11 mouse cellular contexts compared by ENCODE assay signal in genomic region chr12:117820859-117821221, GRCm38 (mm10). TPM values are rescaled to one million over a fixed set of nuclear protein-coding genes. Genes with fewer than 3 reads are reported as not detected.
DNase-seq lines count a peak whose midpoint lies in the region; ATAC-seq lines count a peak whose summit lies in the region.
"Had no signal": no experiment of that assay in that cellular context is flagged by ENCODE, and none has a peak within 500 bp of the region (broad histone marks: within the 10 kb centered on the region; RNA-seq: fewer than 3 reads in every experiment).

No protein-coding gene starts in this region.

- no peak overlapping the region for H3K4me2 ChIP-seq in forebrain, embryonic 15.5 days (replicated peaks)
- no peak overlapping the region for H3K4me2 ChIP-seq in forebrain, embryonic 13.5 days
- H3K4me2 ChIP-seq in lung, embryonic 15.5 days, result no peak overlapping the region

- peaks cover 15% of the 10 kb centered on the region; the same call in 1 of the 2 replicates for H3K27me3 ChIP-seq in forebrain, embryonic 15.5 days
- peaks cover 32% of the 10 kb centered on the region for H3K27me3 ChIP-seq in forebrain, embryonic 13.5 days
- H3K27me3 ChIP-seq in lung, embryonic 15.5 days, result no peaks in the 10 kb centered on the region

- H3K27ac ChIP-seq in forebrain, embryonic 15.5 days (replicated peaks), result no peak overlapping the region
- H3K27ac ChIP-seq in forebrain, embryonic 13.5 days, result no peak overlapping the region
- H3K27ac ChIP-seq in lung, embryonic 15.5 days, result no peak overlapping the region

- no peak for DNase-seq in lung, postnatal 36 days
- peak; percentile 29 for DNase-seq in adipocyte (ENCODE audit: low spot score)
- peak; percentile 32 to 40 for DNase-seq in natural killer cell, adult 2 months (ENCODE audit: low spot score in 2 of 2)
- no peak for DNase-seq in ovary, adult 18-20 months (ENCODE audit: low spot score)
- DNase-seq: cerebellum, adult 11 months; layer of hippocampus, postnatal 36 days; right cerebral cortex, postnatal 4 days had no signal

- no peaks in the 10 kb centered on the region for H3K36me3 ChIP-seq in forebrain, embryonic 15.5 days
- no peaks in the 10 kb centered on the region for H3K36me3 ChIP-seq in forebrain, embryonic 13.5 days (ENCODE audit: poor library complexity, severe bottlenecking)
- H3K36me3 ChIP-seq in lung, embryonic 15.5 days, result no peaks in the 10 kb centered on the region

- H3K9me3 ChIP-seq in forebrain, embryonic 15.5 days, result no peaks in the 10 kb centered on the region
- no peaks in the 10 kb centered on the region for H3K9me3 ChIP-seq in forebrain, embryonic 13.5 days (replicated peaks)
- no peaks in the 10 kb centered on the region for H3K9me3 ChIP-seq in lung, embryonic 15.5 days

- H3K4me1 ChIP-seq in forebrain, embryonic 15.5 days, result no peaks in the 10 kb centered on the region
- H3K4me1 ChIP-seq in forebrain, embryonic 13.5 days, result no peaks in the 10 kb centered on the region
- no peaks in the 10 kb centered on the region for H3K4me1 ChIP-seq in lung, embryonic 15.5 days

- peak; percentile 41; the same call in 1 of the 2 replicates for ATAC-seq in forebrain, embryonic 15.5 days (replicated peaks)
- ATAC-seq in forebrain, embryonic 13.5 days, result no peak
- 0 out of 2 replicates have a peak, but pooled peaks have one; percentile 3 for ATAC-seq in lung, embryonic 15.5 days (ENCODE audit: borderline replicate concordance, extremely low read depth, low FRiP score, low TSS enrichment)
- ATAC-seq in erythroblast, adult 5-6 weeks (replicated peaks; ENCODE audit: low FRiP score, poor library complexity, severe bottlenecking), result no peak

- H3K4me3 ChIP-seq in forebrain, embryonic 15.5 days, result no peak overlapping the region
- no peak overlapping the region for H3K4me3 ChIP-seq in forebrain, embryonic 13.5 days
- no peak overlapping the region for H3K4me3 ChIP-seq in lung, embryonic 15.5 days

- no peak overlapping the region for H3K9ac ChIP-seq in forebrain, embryonic 15.5 days (replicated peaks)
- no peak overlapping the region for H3K9ac ChIP-seq in forebrain, embryonic 13.5 days
- no peak overlapping the region for H3K9ac ChIP-seq in lung, embryonic 15.5 days

RNA-seq across cellular contexts. Expression of gene Cdca7l, which starts 16.8 kb away (rescaled TPM):
- 11.6 and 13.9 TPM in 2 replicates for polyA plus RNA-seq in forebrain, embryonic 15.5 days (2015; fragmentation: Nextera tagmentation; extraction: Ambion mirVana)
- polyA plus RNA-seq in forebrain, embryonic 13.5 days (2015; fragmentation: Nextera tagmentation; extraction: Ambion mirVana), result 20.4 and 27.0 TPM in 2 replicates
- 59.9 and 65.0 TPM in 2 replicates for polyA plus RNA-seq in lung, embryonic 15.5 days (2015; fragmentation: Nextera tagmentation; extraction: Ambion mirVana)
- total RNA-seq in erythroblast, adult 5-6 weeks (2015; ENCODE audit: low replicate concordance), result 8.4 and 13.4 TPM in 2 replicates
- total RNA-seq in erythroblast, adult 5-6 weeks (2017; ENCODE audit: low replicate concordance), result 19.7 and 38.7 TPM in 2 replicates

Comparison
In these comparisons a context has a peak if more than half of its experiments do, and no peak if none do; other contexts are left out.
1. ATAC-seq: peak in forebrain, embryonic 15.5 days (single experiment) and lung, embryonic 15.5 days (single experiment); none in forebrain, embryonic 13.5 days (single experiment) and erythroblast, adult 5-6 weeks (single experiment).
2. DNase-seq: peak in adipocyte (single experiment) and natural killer cell, adult 2 months (2 of 2); none in lung, postnatal 36 days (single experiment) and ovary, adult 18-20 months (single experiment).